Mouse (Mus musculus) liver, embryonic 12.5 days (tissue): ENCODE data around the gene Olfr313. TPM values are rescaled to one million over a fixed set of nuclear protein-coding genes. Genes with fewer than 3 reads are reported as not detected.
A peak's percentile ranks its signal among the peaks of the same experiment; 100 is the strongest.

Source experiments
- ATAC-seq: fragments of 200-750 bp; cut with Nextera tagmentation; 2 replicates; pipeline ENCODE4 v1.8.0; 2017; ENCODE audit warnings: moderate number of reproducible peaks, mild to moderate bottlenecking, moderate library complexity
- H3K27ac ChIP-seq: fragments of 300-500 bp; sonication (generic); 2 replicates; pipeline ENCODE4 v1.5.1; 2016; ENCODE audit warnings: mild to moderate bottlenecking
- H3K27me3 ChIP-seq: fragments of 300-500 bp; sonication (generic); replicated peaks from 2 replicates; pipeline ENCODE4 v1.6.1; 2016; ENCODE audit warnings: mild to moderate bottlenecking, moderate library complexity
- H3K36me3 ChIP-seq: fragments of 300-500 bp; sonication (generic); 2 replicates; pipeline ENCODE4 v1.6.1; 2016; ENCODE audit warnings: mild to moderate bottlenecking, moderate library complexity
- H3K4me1 ChIP-seq: fragments of 300-500 bp; sonication (generic); 2 replicates; pipeline ENCODE4 v1.6.1; 2016
- H3K4me2 ChIP-seq: fragments of 300-500 bp; sonication (generic); 2 replicates; pipeline ENCODE4 v1.6.1; 2016; ENCODE audit warnings: mild to moderate bottlenecking, moderate library complexity
- H3K4me3 ChIP-seq: fragments of 300-500 bp; sonication (generic); 2 replicates; pipeline ENCODE4 v1.5.1; 2016; ENCODE audit warnings: mild to moderate bottlenecking, moderate library complexity
- H3K9ac ChIP-seq: fragments of 300-500 bp; sonication (generic); 2 replicates; pipeline ENCODE4 v1.6.1; 2016; ENCODE audit warnings: mild to moderate bottlenecking, moderate library complexity
- H3K9me3 ChIP-seq: fragments of 300-500 bp; sonication (generic); replicated peaks from 2 replicates; pipeline ENCODE4 v1.6.1; 2016; ENCODE audit warnings: mild to moderate bottlenecking, moderate library complexity
- WGBS: fragments of 180-500 bp; shearing (Covaris S2); methylation state at CpG from one replicate; pipeline ENCODE4 v1.1.7; 2016; ENCODE audit not compliant: insufficient replicate concordance; 5-methylcytosine and 5-hydroxymethylcytosine counted together
- polyA plus RNA-seq: library from polyadenylated mRNA; unstranded; fragments of >200 nt; fragmentation: Nextera tagmentation; extraction: Ambion mirVana; gene quantifications from 2 replicates; pipeline ENCODE4 v1.2.1, GENCODE M21; 2016

Olfr313 gene
- polyA plus RNA-seq, 1 experiment from 2014 or later = not detected

GRCm38 (mm10) chr11:58860744-58861143 is 45.9 kb downstream of the Olfr313 start:
- H3K4me3 ChIP-seq = no peak overlapping the region
- 85% methylated on average over 8 of the region's 8 CpGs for WGBS
- ATAC-seq = no peak
- H3K27me3 ChIP-seq = 0 out of 2 replicates have a peak, but pooled peaks cover 4% of the 10 kb centered on the region
- H3K9ac ChIP-seq = no peak overlapping the region
- no peak overlapping the region for H3K4me2 ChIP-seq
- H3K27ac ChIP-seq = no peak overlapping the region
- peaks cover 51% of the 10 kb centered on the region for H3K36me3 ChIP-seq
- H3K9me3 ChIP-seq = peaks cover 29% of the 10 kb centered on the region
- no peaks in the 10 kb centered on the region for H3K4me1 ChIP-seq

GRCm38 (mm10) chr11:58867039-58867953 is 52.5 kb downstream of the Olfr313 start, which contains the start of gene 2810021J22Rik:
Gene 2810021J22Rik, plus strand, starts transcription at chr11:58867216.
- Histone ChIP-seq H3K9ac (peak within 1 kb of the TSS; percentile 83), H3K4me3 (peak within 1 kb of the TSS; percentile 82), H3K27me3 (0 out of 2 replicates have a peak, but pooled peaks cover 6% of the 10 kb centered on the region), H3K27ac (peak within 1 kb of the TSS; percentile 91), H3K36me3 (peaks cover 26% of the 10 kb centered on the region), H3K9me3 (no peaks in the 10 kb centered on the region), H3K4me2 (peak within 1 kb of the TSS; percentile 87), H3K4me1 (peaks cover 17% of the 10 kb centered on the region)
- WGBS = 3% methylated on average over 37 of the region's 37 CpGs
- ATAC-seq = peak; percentile 91

- H3K4me2 ChIP-seq = peak overlapping the region; percentile 87
- peak overlapping the region; percentile 83 for H3K9ac ChIP-seq
- 69% methylated on average over 6 of the region's 6 CpGs for WGBS
- H3K9me3 ChIP-seq = no peaks in the 10 kb centered on the region
- H3K4me1 ChIP-seq = peaks cover 17% of the 10 kb centered on the region
- H3K27ac ChIP-seq = no peak overlapping the region; the same call in 1 of the 2 replicates
- H3K4me3 ChIP-seq = peak overlapping the region; percentile 82
- H3K27me3 ChIP-seq = 0 out of 2 replicates have a peak, but pooled peaks cover 6% of the 10 kb centered on the region
- no peak for ATAC-seq
- H3K36me3 ChIP-seq = peaks cover 26% of the 10 kb centered on the region
These were observed 53.1 kb downstream of the Olfr313 start for GRCm38 (mm10) chr11:58867954-58868330.

Other genes with a start within 250 kb of the Olfr313 start
- gene Olfr224, start 244.4 kb upstream of the Olfr313 start, polyA plus RNA-seq = not detected in 2 replicates
- not detected in 2 replicates for gene Olfr325, start 237.3 kb upstream of the Olfr313 start, polyA plus RNA-seq
- gene Olfr324, start 219.9 kb upstream of the Olfr313 start, polyA plus RNA-seq = not detected in 2 replicates
- not detected in 2 replicates for gene 2210407C18Rik, start 198.9 kb upstream of the Olfr313 start, polyA plus RNA-seq
- gene Olfr323, start 184.5 kb upstream of the Olfr313 start, polyA plus RNA-seq = not detected in 2 replicates
- gene Trim58, start 174.5 kb upstream of the Olfr313 start, polyA plus RNA-seq = 9.2 and 10.1 TPM in 2 replicates
- gene Olfr322, start 156.2 kb upstream of the Olfr313 start, polyA plus RNA-seq = not detected in 2 replicates
- not detected in 2 replicates for gene Olfr320, start 133.9 kb upstream of the Olfr313 start, polyA plus RNA-seq
- not detected in 2 replicates for gene Olfr319, start 115.8 kb upstream of the Olfr313 start, polyA plus RNA-seq
- not detected in 2 replicates for gene Olfr318, start 91.0 kb upstream of the Olfr313 start, polyA plus RNA-seq
- not detected in 2 replicates for gene Olfr317, start 75.8 kb upstream of the Olfr313 start, polyA plus RNA-seq
- gene Olfr316, start 62.3 kb upstream of the Olfr313 start, polyA plus RNA-seq = not detected in 2 replicates
- gene Olfr315, start 41.8 kb upstream of the Olfr313 start, polyA plus RNA-seq = not detected in 2 replicates
- gene Olfr314, start 32.0 kb upstream of the Olfr313 start, polyA plus RNA-seq = not detected in 2 replicates
- gene Fam183b, start 13.0 kb upstream of the Olfr313 start, polyA plus RNA-seq = 0.31 TPM in 1 of 2 replicates, not detected in the other
- gene Olfr312, start 14.2 kb downstream of the Olfr313 start, polyA plus RNA-seq = not detected in 2 replicates
- not detected in 2 replicates for gene Olfr311, start 24.3 kb downstream of the Olfr313 start, polyA plus RNA-seq
- 2.5 and 2.8 TPM in 2 replicates for gene Gm12258, start 32.2 kb downstream of the Olfr313 start, polyA plus RNA-seq
- 3.2 and 3.6 TPM in 2 replicates for gene 2810021J22Rik, start 52.2 kb downstream of the Olfr313 start, polyA plus RNA-seq
- gene Zfp39, start 89.2 kb downstream of the Olfr313 start, polyA plus RNA-seq = 6.1 and 7.1 TPM in 2 replicates
- gene Btnl10, start 102.9 kb downstream of the Olfr313 start, polyA plus RNA-seq = 9.5 and 10.9 TPM in 2 replicates
- gene Rnf187, start 123.9 kb downstream of the Olfr313 start, polyA plus RNA-seq = 200 and 207 TPM in 2 replicates
- gene Hist3h2ba, start 133.9 kb downstream of the Olfr313 start, polyA plus RNA-seq = 5.3 and 5.7 TPM in 2 replicates
- gene Hist3h2a, start 139.7 kb downstream of the Olfr313 start, polyA plus RNA-seq = 14.3 and 16.9 TPM in 2 replicates
- 0.07 and 0.13 TPM in 2 replicates for gene Trim17, start 139.7 kb downstream of the Olfr313 start, polyA plus RNA-seq
- 11.2 and 11.5 TPM in 2 replicates for gene Trim11, start 163.1 kb downstream of the Olfr313 start, polyA plus RNA-seq